Comparison of ENCODE assay signal across 20 mouse cellular contexts in genomic region chr19:44926781-44927180, GRCm38 (mm10). TPM values are rescaled to one million over a fixed set of nuclear protein-coding genes. Genes with fewer than 3 reads are reported as not detected.
DNase-seq lines count a peak whose midpoint lies in the region; ATAC-seq lines count a peak whose summit lies in the region.
"Had no signal": no experiment of that assay in that cellular context is flagged by ENCODE, and none has a peak within 500 bp of the region (broad histone marks: within the 10 kb centered on the region; RNA-seq: fewer than 3 reads in every experiment).

No protein-coding gene starts in this region.

- H3K9me3 ChIP-seq in heart, embryonic 13.5 days = no peaks in the 10 kb centered on the region
- no peaks in the 10 kb centered on the region for H3K9me3 ChIP-seq in heart, embryonic 12.5 days (replicated peaks)
- H3K9me3 ChIP-seq in embryonic facial prominence, embryonic 14.5 days (ENCODE audit: control insufficient read depth, low read length) = no peaks in the 10 kb centered on the region
- no peaks in the 10 kb centered on the region for H3K9me3 ChIP-seq in midbrain, embryonic 10.5 days (replicated peaks)
- H3K9me3 ChIP-seq: embryonic facial prominence, embryonic 15.5 days; forebrain, embryonic 10.5 days; hindbrain, embryonic 12.5 days had no signal

- no peaks in the 10 kb centered on the region for H3K27me3 ChIP-seq in heart, embryonic 13.5 days (replicated peaks)
- H3K27me3 ChIP-seq in heart, embryonic 12.5 days (replicated peaks) = no peaks in the 10 kb centered on the region
- no peaks in the 10 kb centered on the region for H3K27me3 ChIP-seq in embryonic facial prominence, embryonic 14.5 days (replicated peaks; ENCODE audit: control insufficient read depth, insufficient read depth, low read length)
- peaks cover 53% of the 10 kb centered on the region for H3K27me3 ChIP-seq in midbrain, embryonic 10.5 days (ENCODE audit: low read depth, poor library complexity, severe bottlenecking)
- H3K27me3 ChIP-seq: embryonic facial prominence, embryonic 15.5 days; hindbrain, embryonic 12.5 days had no signal

- H3K4me3 ChIP-seq in heart, embryonic 13.5 days = no peak overlapping the region
- no peak overlapping the region for H3K4me3 ChIP-seq in heart, embryonic 12.5 days
- no peak overlapping the region for H3K4me3 ChIP-seq in embryonic facial prominence, embryonic 14.5 days (ENCODE audit: low read depth, low read length)
- H3K4me3 ChIP-seq in midbrain, embryonic 10.5 days = no peak overlapping the region
- H3K4me3 ChIP-seq: embryonic facial prominence, embryonic 15.5 days; erythroblast, embryonic 14.5 days; forebrain, embryonic 10.5 days; gastrocnemius, adult 2 months; hindbrain, embryonic 12.5 days had no signal

- 74% methylated on average over 6 of the region's 6 CpGs for WGBS in heart, embryonic 13.5 days
- WGBS in heart, embryonic 12.5 days = 73% methylated on average over 6 of the region's 6 CpGs
- WGBS in embryonic facial prominence, embryonic 14.5 days = 48% methylated on average over 6 of the region's 6 CpGs
- 82% methylated on average over 6 of the region's 6 CpGs for WGBS in midbrain, embryonic 10.5 days

- no peaks in the 10 kb centered on the region for H3K36me3 ChIP-seq in heart, embryonic 13.5 days
- H3K36me3 ChIP-seq in heart, embryonic 12.5 days = no peaks in the 10 kb centered on the region
- no peaks in the 10 kb centered on the region for H3K36me3 ChIP-seq in embryonic facial prominence, embryonic 14.5 days (ENCODE audit: control insufficient read depth, insufficient read depth, low read length)
- H3K36me3 ChIP-seq in midbrain, embryonic 10.5 days = no peaks in the 10 kb centered on the region
- H3K36me3 ChIP-seq: embryonic facial prominence, embryonic 15.5 days; forebrain, embryonic 10.5 days; hindbrain, embryonic 12.5 days had no signal

- ATAC-seq in heart, embryonic 13.5 days (ENCODE audit: extremely low read depth, insufficient number of reproducible peaks, low FRiP score, low TSS enrichment) = no peak
- ATAC-seq in heart, embryonic 12.5 days (ENCODE audit: insufficient number of reproducible peaks, low FRiP score) = no peak
- ATAC-seq in embryonic facial prominence, embryonic 14.5 days (ENCODE audit: low read depth) = no peak
- ATAC-seq in activated CD4-positive, CD25-positive, alpha-beta regulatory T cell, adult 4 months = no peak
- ATAC-seq: forebrain, embryonic 14.5 days; hindbrain, embryonic 16.5 days; inflammation-experienced regulatory T-cells, adult 6 months had no signal

- peaks cover 58% of the 10 kb centered on the region for H3K4me1 ChIP-seq in heart, embryonic 13.5 days
- peaks cover 49% of the 10 kb centered on the region for H3K4me1 ChIP-seq in heart, embryonic 12.5 days (replicated peaks)
- peaks cover 11% of the 10 kb centered on the region for H3K4me1 ChIP-seq in embryonic facial prominence, embryonic 14.5 days (ENCODE audit: control insufficient read depth, insufficient read depth, low read length)
- peaks cover 42% of the 10 kb centered on the region for H3K4me1 ChIP-seq in midbrain, embryonic 10.5 days

- peak overlapping the region; percentile 81; the same call in 1 of the 2 replicates for H3K27ac ChIP-seq in heart, embryonic 13.5 days (replicated peaks)
- no peak overlapping the region for H3K27ac ChIP-seq in heart, embryonic 12.5 days (ENCODE audit: poor library complexity, severe bottlenecking)
- 0 out of 2 replicates have a peak overlapping the region, but pooled peaks have one; percentile 71 for H3K27ac ChIP-seq in embryonic facial prominence, embryonic 14.5 days (replicated peaks; ENCODE audit: low read depth, low read length)
- H3K27ac ChIP-seq in midbrain, embryonic 10.5 days (replicated peaks) = no peak overlapping the region
- H3K27ac ChIP-seq: forebrain, embryonic 10.5 days; gastrocnemius, adult 2 months; hindbrain, embryonic 12.5 days had no signal

- H3K9ac ChIP-seq in heart, embryonic 13.5 days = no peak overlapping the region
- H3K9ac ChIP-seq in heart, embryonic 12.5 days = no peak overlapping the region
- H3K9ac ChIP-seq in embryonic facial prominence, embryonic 14.5 days (ENCODE audit: low read depth, low read length) = no peak overlapping the region
- H3K9ac ChIP-seq: embryonic facial prominence, embryonic 15.5 days; hindbrain, embryonic 12.5 days had no signal

- peak; percentile 82 for DNase-seq in NIH3T3 (ENCODE audit: low read depth)
- no peak for DNase-seq in embryonic facial prominence, embryonic 14.5 days (ENCODE audit: low spot score)
- no peak for DNase-seq in midbrain, embryonic 10.5 days (ENCODE audit: low spot score)
- DNase-seq: adrenal gland, postnatal 10 days; cerebellum, adult 11-12 months; cerebellum, adult 9-10 months; cerebellum, postnatal 25 days; gastrocnemius, adult 2 months; gastrocnemius, postnatal 25 days; heart, postnatal 4 days had no signal

- H3K4me2 ChIP-seq in heart, embryonic 13.5 days = no peak overlapping the region
- H3K4me2 ChIP-seq in heart, embryonic 12.5 days = no peak overlapping the region
- H3K4me2 ChIP-seq in embryonic facial prominence, embryonic 14.5 days (ENCODE audit: low read depth, low read length) = no peak overlapping the region
- H3K4me2 ChIP-seq: embryonic facial prominence, embryonic 15.5 days; hindbrain, embryonic 12.5 days had no signal

RNA-seq across cellular contexts. Expression of gene Slf2, which starts 4.2 kb away (rescaled TPM):
- 27.2 and 29.7 TPM in 2 replicates for polyA plus RNA-seq in heart, embryonic 13.5 days (2015; fragmentation: Nextera tagmentation; extraction: Ambion mirVana)
- 51.4 and 52.3 TPM in 2 replicates for polyA plus RNA-seq in heart, embryonic 12.5 days (2016; fragmentation: Nextera tagmentation; extraction: Ambion mirVana)
- polyA plus RNA-seq in embryonic facial prominence, embryonic 14.5 days (2014; fragmentation: Nextera tagmentation; extraction: Ambion mirVana) = 38.4 and 41.8 TPM in 2 replicates
- 37.2 and 39.1 TPM in 2 replicates for polyA plus RNA-seq in midbrain, embryonic 10.5 days (2016; fragmentation: Nextera tagmentation; extraction: Ambion mirVana)
- polyA plus RNA-seq in activated CD4-positive, CD25-positive, alpha-beta regulatory T cell, adult 4 months (2017; shearing (Covaris generic)) = 10 to 100 TPM; 19.6 to 23.0 TPM

Comparison
In these comparisons a context has a peak if more than half of its experiments do, and no peak if none do; other contexts are left out.
1. H3K27ac ChIP-seq: peak in heart, embryonic 13.5 days (single experiment) and embryonic facial prominence, embryonic 14.5 days (single experiment); none in heart, embryonic 12.5 days (single experiment) and midbrain, embryonic 10.5 days (single experiment).